Mouse (Mus musculus) testis, adult 2 months (tissue): ENCODE data around the gene Dnaic2.

Experiments used
- CTCF ChIP-seq: fragments of 200-500 bp; IDR thresholded peaks from 2 replicates; pipeline ENCODE4 v1.5.1; 2012; ENCODE audit warnings: low read depth, mild to moderate bottlenecking, inconsistent platforms, low read length, moderate library complexity; ENCODE audit not compliant: control insufficient read depth, insufficient read depth, insufficient replicate concordance
- POLR2A ChIP-seq: fragments of 200-500 bp; IDR thresholded peaks from 2 replicates; pipeline ENCODE4 v1.6.1; 2012; ENCODE audit warnings: low read depth, mild to moderate bottlenecking, inconsistent platforms, low read length, moderate library complexity; ENCODE audit not compliant: control insufficient read depth

- TF ChIP-seq CTCF = no peak
- TF ChIP-seq POLR2A = no peak
Measured at GRCm38 (mm10) chr11:114741451-114741850, 14.2 kb downstream of the Dnaic2 start.
